In the genomic region with DNA sequence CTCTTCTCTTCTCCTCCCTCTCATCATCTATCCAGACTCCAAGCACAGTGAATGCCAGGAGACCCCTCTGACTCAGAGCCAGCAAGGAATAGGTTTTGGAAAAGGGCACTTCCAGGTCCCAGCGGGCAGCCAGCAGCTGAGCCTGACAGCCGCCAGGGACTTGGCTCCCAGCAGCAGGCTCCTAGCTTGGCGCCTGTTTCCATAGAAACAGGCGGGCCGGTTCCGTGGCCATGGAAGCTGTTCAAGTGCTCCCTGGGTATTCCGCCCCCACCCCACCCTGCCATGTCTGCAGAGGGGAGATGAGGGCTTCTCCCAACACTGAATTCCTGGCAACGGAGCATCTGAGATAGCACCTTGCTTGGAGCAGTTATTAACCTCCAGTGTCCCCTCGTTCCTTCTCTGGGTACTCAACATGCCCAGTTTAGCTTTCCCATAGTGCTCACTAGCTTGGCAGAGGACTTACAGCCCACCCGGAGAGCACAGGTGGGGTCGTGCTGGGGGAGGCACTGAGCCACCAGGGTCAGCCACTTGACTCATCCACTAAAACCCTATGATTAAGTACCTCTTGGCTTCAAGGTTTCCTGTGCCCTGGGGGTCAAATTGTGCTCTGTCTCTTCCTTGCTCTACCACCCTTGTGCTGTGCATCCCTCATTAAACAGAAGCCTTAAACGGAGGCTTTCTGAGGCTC, we compare ENCODE assay signal across 8 mouse cellular contexts.
DNase-seq lines count a peak whose midpoint lies in the region; ATAC-seq lines count a peak whose summit lies in the region.
"Had no signal": no experiment of that assay in that cellular context is flagged by ENCODE, and none has a peak within 500 bp of the region (broad histone marks: within the 10 kb centered on the region; RNA-seq: fewer than 3 reads in every experiment).

No protein-coding gene starts in this region.

- no peak overlapping the region for H3K4me3 ChIP-seq in embryonic facial prominence, embryonic 13.5 days
- peak overlapping the region; percentile 27; the same call in 1 of the 2 replicates for H3K4me3 ChIP-seq in midbrain, embryonic 10.5 days
- H3K4me3 ChIP-seq: limb, embryonic 12.5 days had no signal

- no peak for ATAC-seq in embryonic facial prominence, embryonic 13.5 days (ENCODE audit: insufficient number of reproducible peaks, insufficient read depth, low FRiP score, low TSS enrichment, low read depth)

- 23% methylated on average over 12 of the region's 12 CpGs for whole genome bisulfite sequencing in embryonic facial prominence, embryonic 13.5 days
- 21% methylated on average over 12 of the region's 12 CpGs for WGBS in midbrain, embryonic 10.5 days

- H3K36me3 ChIP-seq in embryonic facial prominence, embryonic 13.5 days = no peaks in the 10 kb centered on the region
- no peaks in the 10 kb centered on the region for H3K36me3 ChIP-seq in midbrain, embryonic 10.5 days
- H3K36me3 ChIP-seq: limb, embryonic 12.5 days had no signal

- no peak overlapping the region for H3K27ac ChIP-seq in embryonic facial prominence, embryonic 13.5 days
- peak overlapping the region; percentile 52 for H3K27ac ChIP-seq in midbrain, embryonic 10.5 days (replicated peaks)
- H3K27ac ChIP-seq: limb, embryonic 12.5 days had no signal

- H3K27me3 ChIP-seq in embryonic facial prominence, embryonic 13.5 days = peaks cover 67% of the 10 kb centered on the region
- H3K27me3 ChIP-seq in midbrain, embryonic 10.5 days (ENCODE audit: low read depth, poor library complexity, severe bottlenecking) = peaks cover 92% of the 10 kb centered on the region

- DNase-seq in heart, postnatal 4 days = peak; percentile 23
- no peak for DNase-seq in heart, adult 9 months (ENCODE audit: low spot score in 2 of 2)
- DNase-seq in brain, adult 2 months (ENCODE audit: low read depth, low spot score) = peak; percentile 38
- DNase-seq in midbrain, embryonic 10.5 days (ENCODE audit: low spot score) = peak; percentile 55
- DNase-seq in yolk sac, embryonic 10.5 days (ENCODE audit: low spot score) = no peak
- no peak for DNase-seq in urinary bladder, adult 18-20 months (ENCODE audit: low spot score in 2 of 2)

- H3K4me1 ChIP-seq in embryonic facial prominence, embryonic 13.5 days = peaks cover 7% of the 10 kb centered on the region; the same call in 1 of the 2 replicates
- H3K4me1 ChIP-seq in midbrain, embryonic 10.5 days = peaks cover 25% of the 10 kb centered on the region

- no peak overlapping the region for H3K9ac ChIP-seq in embryonic facial prominence, embryonic 13.5 days
- H3K9ac ChIP-seq: limb, embryonic 12.5 days had no signal

- H3K4me2 ChIP-seq in embryonic facial prominence, embryonic 13.5 days = peak overlapping the region; percentile 20; the same call in 1 of the 2 replicates
- H3K4me2 ChIP-seq: limb, embryonic 12.5 days had no signal

- H3K9me3 ChIP-seq in embryonic facial prominence, embryonic 13.5 days = no peaks in the 10 kb centered on the region
- H3K9me3 ChIP-seq in midbrain, embryonic 10.5 days (replicated peaks) = no peaks in the 10 kb centered on the region
- H3K9me3 ChIP-seq: limb, embryonic 12.5 days had no signal

Comparison
In these comparisons a context has a peak if more than half of its experiments do, and no peak if none do; other contexts are left out.
1. DNase-seq: peak in heart, postnatal 4 days (single experiment), brain, adult 2 months (single experiment) and midbrain, embryonic 10.5 days (single experiment); none in heart, adult 9 months (0 of 2), yolk sac, embryonic 10.5 days (single experiment) and urinary bladder, adult 18-20 months (0 of 2).